Mouse (Mus musculus) heart, embryonic 11.5 days (tissue): ENCODE results near the gene Pigl. TPM values are rescaled to one million over a fixed set of nuclear protein-coding genes. Genes with fewer than 3 reads are reported as not detected.

ENCODE experiments used
- ATAC-seq: fragments of 200-750 bp; cut with Nextera tagmentation; replicated peaks from 2 replicates; pipeline ENCODE4 v1.8.0; 2017; ENCODE audit warnings: moderate library complexity; ENCODE audit not compliant: insufficient number of reproducible peaks, low FRiP score, low TSS enrichment
- H3K27ac ChIP-seq: fragments of 300-500 bp; sonication (generic); 2 replicates; pipeline ENCODE4 v1.5.1; 2014; ENCODE audit warnings: mild to moderate bottlenecking, low read depth, low read length
- H3K27me3 ChIP-seq: fragments of 300-500 bp; sonication (generic); 2 replicates; pipeline ENCODE4 v1.6.1; 2014; ENCODE audit warnings: mild to moderate bottlenecking, low read length, mixed read lengths; ENCODE audit not compliant: control insufficient read depth, insufficient read depth
- H3K36me3 ChIP-seq: fragments of 300-500 bp; sonication (generic); 2 replicates; pipeline ENCODE4 v1.6.1; 2014; ENCODE audit warnings: mild to moderate bottlenecking, low read length, moderate library complexity, mixed read lengths; ENCODE audit not compliant: control insufficient read depth, insufficient read depth
- H3K4me1 ChIP-seq: fragments of 300-500 bp; sonication (generic); 2 replicates; pipeline ENCODE4 v1.6.1; 2014; ENCODE audit warnings: low read length; ENCODE audit not compliant: control insufficient read depth, insufficient read depth
- H3K4me2 ChIP-seq: fragments of 300-500 bp; sonication (generic); 2 replicates; pipeline ENCODE4 v1.6.1; 2014; ENCODE audit warnings: mild to moderate bottlenecking, moderate library complexity
- H3K4me3 ChIP-seq: fragments of 300-500 bp; sonication (generic); 2 replicates; pipeline ENCODE4 v1.5.1; 2014; ENCODE audit warnings: low read depth, low read length
- H3K9ac ChIP-seq: fragments of 300-500 bp; sonication (generic); 2 replicates; pipeline ENCODE4 v1.6.1; 2014; ENCODE audit warnings: mild to moderate bottlenecking, low read depth, low read length, moderate library complexity
- H3K9me3 ChIP-seq: fragments of 300-500 bp; sonication (generic); replicated peaks from 2 replicates; pipeline ENCODE4 v1.6.1; 2016; ENCODE audit warnings: low read length; ENCODE audit not compliant: control insufficient read depth
- WGBS: fragments of 180-500 bp; shearing (Covaris S2); extraction: QIAGEN DNeasy Blood & Tissue Kit; methylation state at CpG from one replicate; pipeline ENCODE4 v1.1.7; 2014; ENCODE audit not compliant: insufficient replicate concordance; 5-methylcytosine and 5-hydroxymethylcytosine counted together
- polyA plus RNA-seq: library from polyadenylated mRNA; unstranded; fragments of >200 nt; fragmentation: Nextera tagmentation; extraction: Ambion mirVana; gene quantifications from 2 replicates; pipeline ENCODE4 v1.2.1, GENCODE M21; 2014

Gene Pigl
- polyA plus RNA-seq, 1 experiment from 2014 or later, result 14.0 TPM

DNA sequence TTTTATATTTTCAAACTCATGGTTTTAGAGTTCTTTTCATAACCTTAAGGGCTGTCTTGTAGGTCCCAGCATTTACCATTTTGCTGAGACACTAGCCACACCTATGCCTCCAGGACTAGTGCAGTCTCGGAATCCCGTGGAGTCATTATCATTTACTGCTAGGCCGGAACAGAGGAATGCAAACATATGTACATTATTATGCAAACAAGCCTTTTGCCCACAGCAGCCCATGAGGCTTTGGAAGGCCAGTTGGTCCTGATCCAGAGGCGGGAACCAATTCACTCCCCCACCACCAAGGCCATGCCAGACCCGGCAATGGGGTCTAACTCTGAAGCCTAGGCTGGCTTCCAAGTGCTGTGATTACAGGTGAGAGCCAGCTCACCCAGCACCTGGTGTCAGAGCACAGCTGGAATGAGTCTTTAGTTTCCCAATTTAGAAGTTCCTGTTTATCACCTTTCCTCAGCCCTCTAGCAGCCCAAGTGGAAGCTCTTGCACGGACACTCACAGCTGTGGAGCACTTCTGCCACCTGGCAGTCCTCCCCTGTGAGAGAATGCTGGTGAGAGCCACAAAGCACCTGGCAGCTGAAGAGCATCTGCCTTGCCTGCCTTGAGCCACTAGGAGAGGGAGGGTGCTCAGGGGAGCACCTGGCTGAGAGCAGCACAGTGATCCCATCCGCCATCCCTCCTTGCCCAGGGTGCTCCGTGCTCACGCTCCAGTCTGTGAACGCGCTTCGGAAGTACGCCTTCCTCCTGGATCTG lies 53.4 kb downstream of the Pigl start:
- 81% methylated on average over 13 of the region's 13 CpGs for WGBS

DNA sequence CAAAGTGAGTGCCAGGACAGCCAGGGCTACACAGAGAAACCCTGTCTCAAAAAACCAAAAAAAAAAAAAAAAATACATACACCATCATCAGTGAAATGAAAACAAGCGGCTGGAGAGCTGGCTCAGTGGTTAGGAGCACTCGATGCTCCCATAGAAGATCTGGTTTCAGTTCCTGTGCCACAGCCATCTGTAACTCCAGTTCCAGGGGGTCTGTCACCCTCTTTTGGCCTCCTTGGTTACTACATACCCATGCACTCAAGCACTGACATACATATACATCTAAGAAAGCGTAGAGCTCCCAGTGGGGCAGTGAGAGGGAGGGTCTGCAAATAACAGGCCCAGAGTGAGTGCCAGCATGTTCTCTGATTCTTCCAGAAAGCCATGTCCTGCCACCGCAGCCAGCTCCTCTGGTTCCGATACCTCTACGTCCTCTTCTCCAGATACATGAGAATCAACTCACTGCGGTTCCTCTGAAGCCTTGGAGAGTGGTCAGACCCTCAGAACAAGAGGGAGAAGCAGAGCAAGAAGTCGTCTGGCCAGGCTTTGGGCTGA lies 54.3 kb downstream of the Pigl start:
- Histone ChIP-seq H3K9me3 (no peaks in the 10 kb centered on the region), H3K9ac (no peak overlapping the region), H3K27me3 (no peaks in the 10 kb centered on the region), H3K36me3 (no peaks in the 10 kb centered on the region), H3K4me2 (no peak overlapping the region), H3K4me1 (no peaks in the 10 kb centered on the region), H3K4me3 (no peak overlapping the region), H3K27ac (no peak overlapping the region)
- no peak for ATAC-seq
- 83% methylated on average over 8 of the region's 8 CpGs for WGBS

More for the DNA sequence above, 53.4 kb downstream of the Pigl start:
- no peak overlapping the region for H3K9ac ChIP-seq
- ATAC-seq, result no peak
- no peak overlapping the region for H3K4me3 ChIP-seq
- no peaks in the 10 kb centered on the region for H3K36me3 ChIP-seq
- H3K4me2 ChIP-seq, result no peak overlapping the region
- H3K27ac ChIP-seq, result no peak overlapping the region
- H3K4me1 ChIP-seq, result no peaks in the 10 kb centered on the region
- H3K27me3 ChIP-seq, result no peaks in the 10 kb centered on the region
- H3K9me3 ChIP-seq, result no peaks in the 10 kb centered on the region

DNA sequence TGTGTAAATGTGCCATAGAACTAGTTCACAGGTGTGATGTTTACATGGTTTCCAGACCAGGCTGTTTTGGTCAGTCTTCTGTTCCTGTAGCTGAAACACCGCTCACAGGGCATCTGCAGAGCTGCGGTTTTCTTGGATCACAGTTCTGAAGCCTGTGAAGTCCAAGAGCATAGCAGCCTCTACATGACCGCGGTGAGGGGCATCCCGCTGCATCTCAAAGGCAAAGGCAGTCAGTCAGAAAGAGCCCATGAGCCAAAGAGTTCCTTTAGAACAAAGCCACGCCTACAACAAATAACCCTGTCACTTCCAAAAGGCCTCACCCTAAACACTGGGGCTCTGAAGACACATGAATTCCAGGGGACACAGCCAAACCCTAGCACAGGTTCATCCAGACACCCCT lies 55.1 kb downstream of the Pigl start:
- H3K27me3 ChIP-seq, result no peaks in the 10 kb centered on the region
- H3K4me3 ChIP-seq, result no peak overlapping the region
- WGBS, result 72% methylated on average over 6 of the region's 6 CpGs
- H3K36me3 ChIP-seq, result no peaks in the 10 kb centered on the region
- H3K9me3 ChIP-seq, result no peaks in the 10 kb centered on the region
- no peak overlapping the region for H3K27ac ChIP-seq
- ATAC-seq, result no peak
- H3K4me1 ChIP-seq, result no peaks in the 10 kb centered on the region
- H3K9ac ChIP-seq, result no peak overlapping the region
- no peak overlapping the region for H3K4me2 ChIP-seq

DNA sequence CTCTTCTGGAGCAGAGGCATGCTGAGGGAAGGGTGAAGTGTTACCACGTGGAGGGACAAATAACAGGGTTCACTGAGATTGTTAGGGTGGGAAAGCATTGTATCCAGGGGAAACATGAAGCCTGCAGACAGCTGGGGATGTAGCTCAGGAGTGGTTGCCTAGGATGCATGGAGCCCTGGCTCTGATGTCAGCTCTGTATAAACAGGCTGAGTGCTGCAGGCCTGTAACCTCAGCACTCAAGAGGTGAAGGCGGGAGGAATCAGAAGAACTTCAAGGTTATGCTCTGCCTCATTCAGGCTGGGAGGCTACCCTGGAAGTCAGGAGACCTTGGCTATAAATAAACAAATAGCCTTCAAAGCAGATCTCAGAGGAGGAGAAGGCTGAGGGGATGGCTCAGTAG lies 60.7 kb downstream of the Pigl start:
- Histone ChIP-seq H3K9ac (no peak overlapping the region), H3K27me3 (no peaks in the 10 kb centered on the region), H3K4me3 (no peak overlapping the region), H3K9me3 (no peaks in the 10 kb centered on the region), H3K36me3 (no peaks in the 10 kb centered on the region), H3K4me1 (no peaks in the 10 kb centered on the region), H3K4me2 (no peak overlapping the region), H3K27ac (no peak overlapping the region)
- 16% methylated on average over 2 of the region's 2 CpGs for WGBS
- ATAC-seq, result no peak

DNA sequence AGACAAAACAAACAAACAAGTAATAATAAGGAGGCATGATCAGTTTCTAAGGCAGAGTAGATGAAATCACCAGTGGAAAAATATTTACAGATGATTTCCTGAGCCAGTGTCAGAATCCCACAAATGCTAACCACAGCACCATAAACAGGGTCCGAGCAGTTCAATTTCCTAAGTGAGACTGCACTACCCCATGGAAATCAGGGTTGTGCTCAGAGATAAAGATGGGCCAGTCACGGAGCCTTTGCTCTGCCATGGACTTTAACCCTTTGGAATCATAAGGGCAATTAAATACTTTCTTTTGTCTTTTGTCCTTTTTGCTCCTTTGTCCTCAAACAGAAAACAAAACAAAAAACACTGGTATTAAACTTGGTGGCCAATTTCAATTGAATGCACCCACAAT lies 64.0 kb downstream of the Pigl start:
- Histone ChIP-seq H3K9ac (no peak overlapping the region), H3K4me2 (no peak overlapping the region), H3K27me3 (no peaks in the 10 kb centered on the region), H3K4me3 (no peak overlapping the region), H3K36me3 (no peaks in the 10 kb centered on the region), H3K9me3 (no peaks in the 10 kb centered on the region), H3K4me1 (no peaks in the 10 kb centered on the region), H3K27ac (no peak overlapping the region)
- no peak for ATAC-seq
- WGBS, result 31% methylated on average over 2 of the region's 2 CpGs

DNA sequence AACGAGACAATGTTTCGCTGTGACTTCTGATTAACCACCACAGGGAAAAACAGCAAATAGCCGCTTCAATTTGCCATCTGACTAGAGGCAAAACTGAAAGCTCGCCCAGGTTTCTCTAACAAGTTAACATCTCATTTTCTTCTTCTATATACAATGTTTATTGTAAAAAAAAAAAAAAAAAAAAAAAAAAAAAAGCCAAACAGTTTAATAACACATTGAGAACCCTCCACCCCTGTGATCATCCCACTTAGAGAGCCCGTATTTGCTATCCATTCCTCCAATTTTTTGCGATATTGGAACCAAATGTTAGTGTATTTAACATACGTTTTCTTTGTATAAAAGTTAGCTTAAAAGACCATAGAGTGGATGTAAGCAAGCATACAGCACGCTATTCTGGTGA lies 78.8 kb downstream of the Pigl start:
- WGBS, result 84% methylated on average over 8 of the region's 8 CpGs
- Histone ChIP-seq H3K27me3 (peaks cover 13% of the 10 kb centered on the region; the same call in 1 of the 2 replicates), H3K36me3 (no peaks in the 10 kb centered on the region), H3K4me2 (no peak overlapping the region), H3K4me3 (no peak overlapping the region), H3K9ac (no peak overlapping the region), H3K9me3 (no peaks in the 10 kb centered on the region), H3K27ac (no peak overlapping the region), H3K4me1 (no peaks in the 10 kb centered on the region)
- ATAC-seq, result no peak

DNA sequence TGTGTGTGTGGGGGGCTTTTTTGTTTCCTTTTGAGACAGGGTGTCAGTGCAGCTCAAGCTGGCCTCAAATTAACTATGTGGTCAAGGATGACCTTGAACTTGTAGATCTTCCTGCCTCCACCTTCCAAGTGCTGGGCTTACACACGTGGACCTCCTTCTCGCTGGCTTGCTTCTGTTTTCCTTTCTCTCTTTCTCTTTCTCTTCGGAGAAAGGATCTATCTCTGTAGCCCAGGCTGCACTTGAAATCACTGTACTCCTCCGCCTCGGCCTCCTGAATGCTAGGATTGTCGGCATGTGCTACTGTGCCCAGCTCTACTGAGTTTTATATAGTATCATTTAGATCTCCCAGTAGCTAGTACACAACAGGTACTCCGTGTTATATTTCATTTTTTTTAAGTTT lies 79.3 kb downstream of the Pigl start:
- ATAC-seq, result no peak
- no peak overlapping the region for H3K9ac ChIP-seq

DNA sequence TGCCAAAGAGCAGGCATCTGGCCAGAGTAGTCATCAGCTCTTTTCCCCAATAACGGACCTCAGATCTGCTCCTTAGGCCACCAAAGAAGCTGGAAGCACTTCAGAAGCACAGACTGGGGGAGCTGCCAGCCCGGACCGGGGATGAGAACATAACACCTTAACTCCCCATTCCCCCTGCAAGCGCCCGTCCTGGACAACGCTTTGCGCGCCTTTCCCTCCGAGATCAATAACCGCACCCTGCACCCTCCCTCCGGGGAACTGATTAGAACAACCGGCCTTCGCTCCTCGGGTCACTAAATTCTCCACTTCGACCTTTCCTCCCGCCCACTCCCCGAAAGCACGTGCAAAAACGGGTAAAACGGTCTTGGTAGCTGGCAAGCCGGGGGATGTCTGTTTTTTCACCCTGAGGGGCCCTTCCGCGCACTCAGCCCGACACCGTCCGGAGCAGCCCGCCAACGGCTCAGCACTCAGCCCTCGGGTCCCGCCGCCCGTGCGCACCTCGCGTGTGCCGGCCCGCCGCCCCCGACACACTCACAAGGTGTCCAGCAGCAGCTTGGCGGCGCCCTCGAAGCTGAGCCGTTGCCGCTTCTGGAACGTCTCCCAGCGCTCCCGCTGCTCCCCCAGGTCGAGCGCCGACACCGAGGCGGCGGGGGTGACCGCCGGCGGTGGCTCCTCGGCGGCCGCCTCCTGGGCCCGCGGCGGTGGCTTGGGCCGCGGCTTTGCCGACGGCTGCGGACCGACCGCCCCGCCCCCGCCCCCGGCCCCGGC lies 80.2 kb downstream of the Pigl start:
- Histone ChIP-seq H3K36me3 (no peaks in the 10 kb centered on the region), H3K4me1 (no peaks in the 10 kb centered on the region), H3K9ac (peak overlapping the region; percentile 92), H3K9me3 (no peaks in the 10 kb centered on the region), H3K27ac (no peak overlapping the region), H3K4me2 (peak overlapping the region; percentile 93), H3K27me3 (peaks cover 13% of the 10 kb centered on the region; the same call in 1 of the 2 replicates), H3K4me3 (peak overlapping the region; percentile 69)
- ATAC-seq, result peak; percentile 71
- WGBS, result under 1% methylated on average over 68 of the region's 73 CpGs

More for the DNA sequence above, 79.3 kb downstream of the Pigl start:
- Histone ChIP-seq H3K4me2 (peak overlapping the region; percentile 37), H3K27ac (no peak overlapping the region), H3K9me3 (no peaks in the 10 kb centered on the region), H3K36me3 (no peaks in the 10 kb centered on the region), H3K4me3 (no peak overlapping the region), H3K4me1 (no peaks in the 10 kb centered on the region), H3K27me3 (peaks cover 13% of the 10 kb centered on the region; the same call in 1 of the 2 replicates)
- WGBS, result 38% methylated on average over 7 of the region's 7 CpGs
